Mouse (Mus musculus): ENCODE results near the gene Ubtf. TPM values are rescaled to one million over a fixed set of nuclear protein-coding genes. Genes with fewer than 3 reads are reported as not detected.

Ubtf gene
- polyA plus RNA-seq, 1 experiment from 2014 or later = 84.4 TPM

DNA sequence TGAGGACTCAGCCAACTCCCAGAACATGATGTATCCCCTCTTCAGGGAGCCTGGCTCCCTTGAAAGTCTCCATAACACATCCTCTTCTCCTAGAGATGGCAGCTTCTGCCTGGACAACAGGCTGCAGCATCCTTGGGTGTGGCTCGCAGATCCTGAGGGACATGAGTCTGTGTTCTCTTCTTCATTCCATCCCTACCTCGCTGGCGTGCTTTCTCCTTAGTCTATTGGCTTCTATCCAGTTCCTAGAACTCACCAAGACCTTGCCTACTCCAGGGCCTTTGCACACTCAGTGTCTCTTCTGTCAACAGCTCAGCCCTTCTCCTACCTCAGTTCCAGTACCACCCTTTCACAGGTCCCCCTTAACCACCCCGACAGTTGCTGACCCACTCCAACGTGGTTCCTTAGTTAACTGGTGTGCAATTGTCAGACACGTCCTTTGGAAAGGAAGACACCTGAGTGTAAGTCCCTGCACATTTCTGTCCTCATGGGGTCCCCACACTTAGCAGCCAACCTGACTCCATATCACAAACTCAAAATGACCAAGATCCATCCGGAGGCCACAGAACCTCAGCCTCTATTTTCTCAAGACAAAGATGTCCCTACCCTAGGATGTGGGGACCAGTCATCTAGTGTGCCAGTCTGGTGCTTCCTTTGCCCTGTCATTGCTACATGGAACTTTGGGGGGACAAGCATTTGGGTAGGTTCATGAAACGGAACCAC lies 42.4 kb upstream of the Ubtf start:
- no peak overlapping the region for H3K9ac ChIP-seq (replicated peaks; ENCODE audit: low read length)
- no peaks in the 10 kb centered on the region for H3K9me3 ChIP-seq (ENCODE audit: control insufficient read depth, low read length)
- H3K27me3 ChIP-seq (ENCODE audit: control insufficient read depth, insufficient read depth, low read length) = no peaks in the 10 kb centered on the region
- DNase-seq = no peak
- no peak for ATAC-seq (ENCODE audit: low FRiP score, low TSS enrichment)
- WGBS = 91% methylated on average over 8 of the region's 8 CpGs
- no peaks in the 10 kb centered on the region for H3K36me3 ChIP-seq (ENCODE audit: control insufficient read depth, insufficient read depth, low read length)
- H3K4me1 ChIP-seq (ENCODE audit: control insufficient read depth, insufficient read depth, low read length) = no peaks in the 10 kb centered on the region
- H3K4me3 ChIP-seq (replicated peaks; ENCODE audit: low read depth, low read length) = no peak overlapping the region
- no peak overlapping the region for H3K27ac ChIP-seq (replicated peaks; ENCODE audit: low read depth, low read length)
- H3K4me2 ChIP-seq (ENCODE audit: low read length) = no peak overlapping the region

DNA sequence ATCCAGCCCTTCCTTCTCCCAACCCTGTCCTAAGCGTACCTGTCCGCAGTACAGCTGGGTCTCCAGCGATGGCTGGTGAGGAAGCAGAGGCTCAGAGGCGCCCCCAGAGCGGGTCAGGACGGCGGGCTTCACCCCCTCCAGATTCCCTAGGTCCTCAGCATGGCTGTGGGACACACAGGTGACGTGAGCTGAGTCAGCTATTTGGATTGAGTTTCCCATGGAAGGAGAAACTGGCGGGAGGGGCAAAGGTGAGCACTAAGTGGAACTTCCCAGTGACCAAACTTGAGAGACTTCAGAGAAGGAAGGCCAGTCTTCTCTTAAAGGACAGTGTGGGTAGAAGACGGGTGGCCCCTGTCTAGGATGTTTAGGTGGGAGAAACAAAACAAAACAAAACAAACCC lies 38.8 kb upstream of the Ubtf start:
- no peaks in the 10 kb centered on the region for H3K36me3 ChIP-seq (ENCODE audit: control insufficient read depth, insufficient read depth, low read length)
- no peak overlapping the region for H3K4me3 ChIP-seq (replicated peaks; ENCODE audit: low read depth, low read length)
- WGBS = 74% methylated on average over 10 of the region's 10 CpGs
- H3K4me2 ChIP-seq (ENCODE audit: low read length) = no peak overlapping the region
- no peaks in the 10 kb centered on the region for H3K4me1 ChIP-seq (ENCODE audit: control insufficient read depth, insufficient read depth, low read length)
- H3K9me3 ChIP-seq (ENCODE audit: control insufficient read depth, low read length) = no peaks in the 10 kb centered on the region
- DNase-seq (no peak), ATAC-seq (ENCODE audit: low FRiP score, low TSS enrichment) (no peak)
- H3K9ac ChIP-seq (replicated peaks; ENCODE audit: low read length) = no peak overlapping the region
- no peak overlapping the region for H3K27ac ChIP-seq (replicated peaks; ENCODE audit: low read depth, low read length)
- no peaks in the 10 kb centered on the region for H3K27me3 ChIP-seq (ENCODE audit: control insufficient read depth, insufficient read depth, low read length)

DNA sequence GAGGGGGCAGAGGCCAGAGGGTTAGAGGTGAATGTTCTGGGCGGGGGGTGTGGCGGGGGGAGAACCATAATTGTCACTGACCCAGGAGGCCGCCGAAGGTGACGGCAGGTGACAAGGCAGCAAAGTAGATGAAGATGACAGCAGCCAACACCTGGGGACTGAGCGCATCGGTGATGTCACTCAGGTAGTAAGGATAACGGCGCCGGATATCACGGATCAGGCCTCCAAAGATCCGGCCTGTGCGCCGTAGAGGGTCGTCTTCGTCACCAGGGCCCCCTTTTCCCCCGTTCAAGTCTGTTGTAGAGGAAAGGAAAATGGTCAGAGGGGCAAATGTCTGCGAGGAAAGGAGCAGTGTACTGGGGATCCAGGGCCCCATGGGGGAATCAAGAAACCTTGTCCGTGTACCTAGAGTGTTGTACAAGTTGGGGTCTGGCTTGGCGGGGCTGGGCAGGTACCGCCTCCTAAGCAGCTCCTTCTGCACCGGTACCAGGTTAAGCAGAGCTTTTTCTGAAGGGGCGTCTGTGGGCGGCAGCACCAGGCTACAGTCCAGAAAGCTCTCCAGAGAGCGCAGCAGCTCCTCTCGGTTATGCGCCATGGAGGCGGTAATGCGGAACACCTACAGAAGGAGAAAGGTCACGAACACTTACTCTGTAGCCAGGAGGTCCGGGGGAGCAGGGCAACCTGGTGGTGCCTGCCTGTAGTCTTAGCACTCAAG lies 37.3 kb upstream of the Ubtf start:
- Histone ChIP-seq H3K4me3 (replicated peaks; ENCODE audit: low read depth, low read length) (no peak overlapping the region), H3K4me2 (ENCODE audit: low read length) (no peak overlapping the region), H3K4me1 (ENCODE audit: control insufficient read depth, insufficient read depth, low read length) (no peaks in the 10 kb centered on the region), H3K9me3 (ENCODE audit: control insufficient read depth, low read length) (no peaks in the 10 kb centered on the region), H3K9ac (replicated peaks; ENCODE audit: low read length) (no peak overlapping the region), H3K27ac (replicated peaks; ENCODE audit: low read depth, low read length) (no peak overlapping the region), H3K27me3 (ENCODE audit: control insufficient read depth, insufficient read depth, low read length) (no peaks in the 10 kb centered on the region), H3K36me3 (ENCODE audit: control insufficient read depth, insufficient read depth, low read length) (no peaks in the 10 kb centered on the region)
- DNase-seq (no peak), ATAC-seq (ENCODE audit: low FRiP score, low TSS enrichment) (no peak)
- WGBS = 71% methylated on average over 31 of the region's 31 CpGs

DNA sequence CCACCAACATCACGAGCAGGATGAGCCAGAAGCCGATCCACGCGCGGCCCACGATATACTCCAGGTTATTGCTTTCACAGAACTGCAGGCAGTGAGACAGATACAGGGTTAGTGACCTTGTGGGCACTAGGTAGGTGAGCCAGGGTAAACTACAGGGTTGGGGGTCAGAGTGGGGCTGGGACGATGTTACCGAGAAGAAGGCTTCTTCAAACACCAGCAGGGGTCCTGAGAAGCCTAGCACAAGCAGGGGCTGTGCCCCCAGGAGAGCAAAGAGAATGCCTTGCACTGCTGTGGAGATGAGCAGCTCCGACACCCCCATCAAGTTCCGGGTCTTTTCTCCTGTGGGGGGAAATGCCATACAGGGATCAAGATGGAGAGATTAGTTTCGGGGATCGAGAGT lies 36.6 kb upstream of the Ubtf start:
- 83% methylated on average over 12 of the region's 12 CpGs for WGBS
- DNase-seq (no peak), ATAC-seq (ENCODE audit: low FRiP score, low TSS enrichment) (no peak)
- H3K4me3 ChIP-seq (replicated peaks; ENCODE audit: low read depth, low read length) = no peak overlapping the region
- H3K4me2 ChIP-seq (ENCODE audit: low read length) = no peak overlapping the region
- no peak overlapping the region for H3K27ac ChIP-seq (replicated peaks; ENCODE audit: low read depth, low read length)
- H3K9ac ChIP-seq (replicated peaks; ENCODE audit: low read length) = no peak overlapping the region
- H3K9me3 ChIP-seq (ENCODE audit: control insufficient read depth, low read length) = no peaks in the 10 kb centered on the region
- H3K27me3 ChIP-seq (ENCODE audit: control insufficient read depth, insufficient read depth, low read length) = no peaks in the 10 kb centered on the region
- no peaks in the 10 kb centered on the region for H3K4me1 ChIP-seq (ENCODE audit: control insufficient read depth, insufficient read depth, low read length)
- H3K36me3 ChIP-seq (ENCODE audit: control insufficient read depth, insufficient read depth, low read length) = no peaks in the 10 kb centered on the region

DNA sequence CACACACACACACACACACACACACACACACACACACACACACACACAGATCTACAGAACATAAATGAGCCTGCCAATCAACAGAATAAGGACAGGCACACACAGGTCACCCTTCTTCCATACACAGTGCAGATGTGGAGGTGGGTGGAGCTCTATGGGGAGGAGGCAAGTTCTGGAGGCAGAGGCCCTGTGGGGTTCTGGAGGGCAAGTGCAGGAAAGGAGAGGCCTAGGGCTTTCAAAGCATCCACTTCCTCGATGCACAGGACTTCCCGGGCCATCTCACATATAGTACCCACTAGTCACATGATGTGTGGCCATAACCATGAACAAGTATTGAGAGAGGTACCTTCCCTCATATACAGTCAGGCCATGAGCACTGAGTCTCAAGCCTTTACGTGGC lies 36.0 kb upstream of the Ubtf start:
- H3K27ac ChIP-seq (replicated peaks; ENCODE audit: low read depth, low read length) = no peak overlapping the region
- no peak overlapping the region for H3K9ac ChIP-seq (replicated peaks; ENCODE audit: low read length)
- H3K4me3 ChIP-seq (replicated peaks; ENCODE audit: low read depth, low read length) = no peak overlapping the region
- no peaks in the 10 kb centered on the region for H3K36me3 ChIP-seq (ENCODE audit: control insufficient read depth, insufficient read depth, low read length)
- H3K27me3 ChIP-seq (ENCODE audit: control insufficient read depth, insufficient read depth, low read length) = no peaks in the 10 kb centered on the region
- ATAC-seq (ENCODE audit: low FRiP score, low TSS enrichment) (no peak), DNase-seq (no peak)
- H3K9me3 ChIP-seq (ENCODE audit: control insufficient read depth, low read length) = no peaks in the 10 kb centered on the region
- no peaks in the 10 kb centered on the region for H3K4me1 ChIP-seq (ENCODE audit: control insufficient read depth, insufficient read depth, low read length)
- no peak overlapping the region for H3K4me2 ChIP-seq (ENCODE audit: low read length)
- whole genome bisulfite sequencing = 89% methylated on average over 3 of the region's 3 CpGs

DNA sequence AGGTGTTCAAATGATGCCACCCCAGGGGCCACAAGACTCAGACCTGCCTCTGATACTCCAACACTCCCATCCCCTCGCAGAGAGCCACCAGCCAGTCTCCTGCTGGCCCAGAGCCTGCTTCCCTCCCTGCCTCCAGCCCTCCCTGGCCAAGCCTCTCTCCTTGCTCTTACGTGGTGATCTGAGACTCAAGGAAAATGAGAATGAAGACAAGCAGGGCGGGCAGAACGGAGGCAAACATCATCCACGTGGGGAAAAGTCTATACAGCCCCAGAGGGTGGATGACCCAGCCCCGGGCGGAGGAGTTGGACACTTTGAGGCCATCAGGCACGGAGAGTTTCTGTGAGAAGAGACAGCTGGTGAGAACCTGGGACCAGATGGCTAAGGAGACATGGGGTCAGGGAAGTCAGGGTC lies 33.5 kb upstream of the Ubtf start:
- Histone ChIP-seq H3K4me1 (ENCODE audit: control insufficient read depth, insufficient read depth, low read length) (no peaks in the 10 kb centered on the region), H3K9me3 (ENCODE audit: control insufficient read depth, low read length) (no peaks in the 10 kb centered on the region), H3K4me2 (ENCODE audit: low read length) (no peak overlapping the region), H3K4me3 (replicated peaks; ENCODE audit: low read depth, low read length) (no peak overlapping the region), H3K36me3 (ENCODE audit: control insufficient read depth, insufficient read depth, low read length) (no peaks in the 10 kb centered on the region), H3K27ac (replicated peaks; ENCODE audit: low read depth, low read length) (no peak overlapping the region), H3K27me3 (ENCODE audit: control insufficient read depth, insufficient read depth, low read length) (no peaks in the 10 kb centered on the region), H3K9ac (replicated peaks; ENCODE audit: low read length) (no peak overlapping the region)
- 51% methylated on average over 8 of the region's 8 CpGs for WGBS
- ATAC-seq (ENCODE audit: low FRiP score, low TSS enrichment) (no peak), DNase-seq (no peak)

DNA sequence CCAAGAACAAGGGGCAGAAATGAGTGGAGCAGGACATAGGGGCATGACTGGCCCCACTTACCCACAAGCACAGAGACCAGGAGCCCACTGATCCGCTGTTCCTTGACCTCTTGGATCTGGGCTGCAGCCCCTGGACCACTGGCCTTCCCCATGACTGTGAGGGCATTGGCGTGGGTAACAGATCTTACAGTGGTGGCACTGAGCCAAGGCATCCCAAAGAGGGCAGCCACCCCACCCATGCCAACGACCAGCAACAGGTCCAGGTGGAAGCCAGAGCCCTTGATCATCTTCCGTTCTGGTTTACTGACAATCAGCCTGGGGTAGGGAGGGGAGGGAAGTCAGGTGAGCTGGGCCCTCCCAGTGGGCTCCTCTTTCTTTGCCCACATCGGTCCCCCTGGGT lies 32.8 kb upstream of the Ubtf start:
- DNase-seq (no peak), ATAC-seq (ENCODE audit: low FRiP score, low TSS enrichment) (no peak)
- H3K36me3 ChIP-seq (ENCODE audit: control insufficient read depth, insufficient read depth, low read length) = no peaks in the 10 kb centered on the region
- no peak overlapping the region for H3K27ac ChIP-seq (replicated peaks; ENCODE audit: low read depth, low read length)
- H3K27me3 ChIP-seq (ENCODE audit: control insufficient read depth, insufficient read depth, low read length) = no peaks in the 10 kb centered on the region
- WGBS = 52% methylated on average over 5 of the region's 5 CpGs
- no peak overlapping the region for H3K9ac ChIP-seq (replicated peaks; ENCODE audit: low read length)
- no peaks in the 10 kb centered on the region for H3K9me3 ChIP-seq (ENCODE audit: control insufficient read depth, low read length)
- H3K4me2 ChIP-seq (ENCODE audit: low read length) = no peak overlapping the region
- no peaks in the 10 kb centered on the region for H3K4me1 ChIP-seq (ENCODE audit: control insufficient read depth, insufficient read depth, low read length)
- no peak overlapping the region for H3K4me3 ChIP-seq (replicated peaks; ENCODE audit: low read depth, low read length)

DNA sequence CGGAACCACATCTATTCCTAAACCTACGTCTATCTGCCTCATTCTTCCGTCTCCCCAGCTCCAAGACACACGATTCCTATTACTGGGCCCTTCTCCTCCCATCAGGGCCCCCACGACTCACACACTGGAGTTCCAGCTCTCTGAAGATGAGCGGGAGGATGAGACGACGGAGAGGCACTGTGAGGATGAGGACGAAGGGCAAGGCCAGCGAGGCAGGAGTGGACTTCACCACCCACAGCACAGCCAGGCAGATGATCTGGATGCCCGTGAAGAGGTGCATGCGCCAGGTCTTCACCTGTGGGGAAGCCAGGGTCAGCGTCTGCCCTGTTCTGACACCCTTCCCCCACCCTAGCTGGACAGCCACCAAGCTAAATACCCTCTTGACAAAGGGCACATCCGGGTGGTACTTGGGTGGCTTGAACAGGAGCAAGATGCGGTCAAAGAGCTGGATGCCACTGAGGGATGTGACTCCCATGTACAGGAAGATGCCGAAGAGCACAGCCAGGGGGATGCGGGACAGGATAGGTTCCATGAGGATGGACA lies 31.5 kb upstream of the Ubtf start:
- Histone ChIP-seq H3K9ac (replicated peaks; ENCODE audit: low read length) (no peak overlapping the region), H3K9me3 (ENCODE audit: control insufficient read depth, low read length) (no peaks in the 10 kb centered on the region), H3K4me1 (ENCODE audit: control insufficient read depth, insufficient read depth, low read length) (no peaks in the 10 kb centered on the region), H3K27me3 (ENCODE audit: control insufficient read depth, insufficient read depth, low read length) (no peaks in the 10 kb centered on the region), H3K36me3 (ENCODE audit: control insufficient read depth, insufficient read depth, low read length) (no peaks in the 10 kb centered on the region), H3K27ac (replicated peaks; ENCODE audit: low read depth, low read length) (no peak overlapping the region), H3K4me2 (ENCODE audit: low read length) (no peak overlapping the region), H3K4me3 (replicated peaks; ENCODE audit: low read depth, low read length) (no peak overlapping the region)
- WGBS = 92% methylated on average over 17 of the region's 17 CpGs
- no peak for DNase-seq
- no peak for ATAC-seq (ENCODE audit: low FRiP score, low TSS enrichment)

DNA sequence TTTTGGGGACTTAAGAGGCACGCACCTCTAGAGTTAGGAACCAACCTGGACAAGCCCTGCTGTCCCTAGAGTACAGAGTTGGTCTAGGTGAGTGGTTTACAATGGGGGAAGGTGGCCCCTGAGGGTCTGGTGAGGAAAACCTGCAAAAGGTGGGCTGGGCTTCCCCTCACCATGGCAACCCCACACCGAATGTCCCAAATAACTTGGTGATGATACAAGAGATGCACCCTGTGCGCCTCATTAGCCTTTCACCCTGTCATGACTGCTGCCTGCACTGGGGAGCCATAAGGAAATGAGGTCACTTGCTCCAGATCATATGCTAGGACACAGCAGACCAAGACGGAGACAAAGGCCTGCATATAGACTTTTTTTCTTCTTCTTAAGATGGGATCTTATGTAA lies 30.9 kb upstream of the Ubtf start:
- WGBS = 82% methylated on average over 4 of the region's 4 CpGs
- no peak overlapping the region for H3K4me3 ChIP-seq (replicated peaks; ENCODE audit: low read depth, low read length)
- H3K27me3 ChIP-seq (ENCODE audit: control insufficient read depth, insufficient read depth, low read length) = no peaks in the 10 kb centered on the region
- H3K4me2 ChIP-seq (ENCODE audit: low read length) = no peak overlapping the region
- H3K36me3 ChIP-seq (ENCODE audit: control insufficient read depth, insufficient read depth, low read length) = no peaks in the 10 kb centered on the region
- no peak overlapping the region for H3K27ac ChIP-seq (replicated peaks; ENCODE audit: low read depth, low read length)
- no peak for DNase-seq
- no peaks in the 10 kb centered on the region for H3K4me1 ChIP-seq (ENCODE audit: control insufficient read depth, insufficient read depth, low read length)
- no peak overlapping the region for H3K9ac ChIP-seq (replicated peaks; ENCODE audit: low read length)
- ATAC-seq (ENCODE audit: low FRiP score, low TSS enrichment) = no peak
- no peaks in the 10 kb centered on the region for H3K9me3 ChIP-seq (ENCODE audit: control insufficient read depth, low read length)

Measured in midbrain, embryonic 14.5 days (tissue).